Mouse (Mus musculus) spleen, adult 2 months (tissue): Measurements from ENCODE around the gene Copa. TPM values are rescaled to one million over a fixed set of nuclear protein-coding genes. Genes with fewer than 3 reads are reported as not detected.

Experiments used
- DNase-seq, 2 experiments: peaks; one replicate each; pipeline versions ENCODE4 v3.0.0 to v3.0.0-alpha.2; 2012 to 2021; ENCODE audit warnings: low spot score in 2 of 2, low read depth in 1 of 2
- H3K27ac ChIP-seq: fragments of 200-500 bp; 2 replicates; pipeline ENCODE4 v1.5.1; 2012; ENCODE audit warnings: low read length, inconsistent platforms; ENCODE audit not compliant: insufficient read depth
- H3K27me3 ChIP-seq: fragments of 200-500 bp; 2 replicates; pipeline ENCODE4 v1.6.1; 2012; ENCODE audit warnings: mild to moderate bottlenecking, moderate library complexity, low read length, inconsistent platforms; ENCODE audit not compliant: control insufficient read depth, insufficient read depth
- H3K36me3 ChIP-seq: fragments of 200-500 bp; 2 replicates; pipeline ENCODE4 v1.6.1; 2012; ENCODE audit warnings: mild to moderate bottlenecking, low read length, inconsistent platforms; ENCODE audit not compliant: control insufficient read depth, insufficient read depth
- H3K4me1 ChIP-seq: fragments of 200-500 bp; 2 replicates; pipeline ENCODE4 v1.6.1; 2011; ENCODE audit warnings: inconsistent platforms; ENCODE audit not compliant: control insufficient read depth, insufficient read depth, insufficient read length
- H3K4me3 ChIP-seq: fragments of 200-500 bp; 2 replicates; pipeline ENCODE4 v1.5.1; 2011; ENCODE audit warnings: mild to moderate bottlenecking, inconsistent platforms; ENCODE audit not compliant: insufficient read depth, insufficient read length; ENCODE audit errors: extremely low read depth
- CTCF ChIP-seq: fragments of 200-500 bp; IDR thresholded peaks from 2 replicates; pipeline ENCODE4 v1.5.1; 2011; ENCODE audit warnings: mild to moderate bottlenecking, inconsistent platforms; ENCODE audit not compliant: insufficient read depth, insufficient read length, insufficient replicate concordance; ENCODE audit errors: extremely low read depth
- POLR2A ChIP-seq: fragments of 200-500 bp; IDR thresholded peaks from 2 replicates; pipeline ENCODE4 v1.6.1; 2011; ENCODE audit warnings: low read depth, low read length, inconsistent platforms
- WGBS: fragments of 180-500 bp; shearing (Covaris S2); methylation state at CpG from one replicate; pipeline ENCODE4 v1.1.7; 2018; 5-methylcytosine and 5-hydroxymethylcytosine counted together
- polyA plus RNA-seq: library from polyadenylated mRNA; depleted of rRNA; stranded (reverse); fragments of >200 nt; gene quantifications from 2 replicates; pipeline ENCODE4 v1.2.3, GENCODE M21; 2012; rRNA removed

Copa gene
- polyA plus RNA-seq, 1 experiment, result 31.7 TPM

GRCm38 (mm10) chr1:172162959-172163358, 80.6 kb downstream of the Copa start:
- Histone ChIP-seq H3K36me3 (peaks cover 12% of the 10 kb centered on the region), H3K4me3 (no peak overlapping the region), H3K27me3 (no peaks in the 10 kb centered on the region), H3K27ac (no peak overlapping the region), H3K4me1 (no peaks in the 10 kb centered on the region)
- 94% methylated on average over 6 of the region's 6 CpGs for WGBS
- no peak for DNase-seq
- TF ChIP-seq CTCF (no peak), POLR2A (no peak)

- 96% methylated on average over 5 of the region's 5 CpGs for WGBS
- peaks cover 26% of the 10 kb centered on the region for H3K36me3 ChIP-seq
Measured at GRCm38 (mm10) chr1:172167911-172168310, 85.6 kb downstream of the Copa start.

GRCm38 (mm10) chr1:172169809-172170208, 87.5 kb downstream of the Copa start:
- no peaks in the 10 kb centered on the region for H3K4me1 ChIP-seq
- no peak overlapping the region for H3K4me3 ChIP-seq
- H3K36me3 ChIP-seq, result peaks cover 41% of the 10 kb centered on the region
- WGBS, result 94% methylated on average over 5 of the region's 5 CpGs
- TF ChIP-seq POLR2A, result no peak
- no peak for TF ChIP-seq CTCF
- H3K27ac ChIP-seq, result no peak overlapping the region
- no peaks in the 10 kb centered on the region for H3K27me3 ChIP-seq
- no peak for DNase-seq

More at GRCm38 (mm10) chr1:172167911-172168310, 85.6 kb downstream of the Copa start:
- Histone ChIP-seq H3K27ac (no peak overlapping the region), H3K27me3 (no peaks in the 10 kb centered on the region), H3K4me3 (no peak overlapping the region), H3K4me1 (no peaks in the 10 kb centered on the region)
- TF ChIP-seq POLR2A, result no peak
- no peak for TF ChIP-seq CTCF
- DNase-seq, result no peak

Other genes with a start within 250 kb of the Copa start
- gene Cd84, start 242.8 kb upstream of the Copa start, polyA plus RNA-seq, result 8.4 and 10.9 TPM in 2 replicates
- 2.1 and 3.7 TPM in 2 replicates for gene Gm10521, start 186.9 kb upstream of the Copa start, polyA plus RNA-seq
- 17.1 and 22.0 TPM in 2 replicates for gene Slamf6, start 165.0 kb upstream of the Copa start, polyA plus RNA-seq
- 3.7 and 4.3 TPM in 2 replicates for gene Vangl2, start 54.1 kb upstream of the Copa start, polyA plus RNA-seq
- gene Nhlh1, start 25.0 kb upstream of the Copa start, polyA plus RNA-seq, result not detected in 2 replicates
- 64.0 and 64.4 TPM in 2 replicates for gene Ncstn, start 266 bp downstream of the Copa start, polyA plus RNA-seq
- gene Pex19, start 44.2 kb downstream of the Copa start, polyA plus RNA-seq, result 26.4 and 28.0 TPM in 2 replicates
- 38.5 and 46.1 TPM in 2 replicates for gene Dcaf8, start 65.6 kb downstream of the Copa start, polyA plus RNA-seq
- 32.4 and 33.5 TPM in 2 replicates for gene Pea15a, start 124.3 kb downstream of the Copa start, polyA plus RNA-seq
- 0.35 and 0.40 TPM in 2 replicates for gene Casq1, start 137.3 kb downstream of the Copa start, polyA plus RNA-seq
- 0.04 TPM in 1 of 2 replicates, not detected in the other for gene Atp1a4, start 175.9 kb downstream of the Copa start, polyA plus RNA-seq
- gene Igsf8, start 179.1 kb downstream of the Copa start, polyA plus RNA-seq, result 117 and 119 TPM in 2 replicates
- gene Atp1a2, start 215.5 kb downstream of the Copa start, polyA plus RNA-seq, result 3.1 and 3.9 TPM in 2 replicates
- gene Kcnj9, start 246.8 kb downstream of the Copa start, polyA plus RNA-seq, result 2.1 and 3.9 TPM in 2 replicates